Mouse (Mus musculus) cerebellum, adult (tissue): ENCODE data around the gene Gstm7.
"Not testable (repeated sequence)": the region's sequence is repeated elsewhere in the genome, so short reads cannot be mapped to it uniquely, and the experiment has no call there.

ENCODE experiments used
- ATAC-seq: cut with Nextera tagmentation; 2 replicates; pipeline ENCODE4 v1.9.2; 2017; ENCODE audit warnings: mild to moderate bottlenecking, moderate library complexity, mixed read lengths; ENCODE audit not compliant: insufficient number of reproducible peaks, low FRiP score, low TSS enrichment

The Gstm7 gene

DNA sequence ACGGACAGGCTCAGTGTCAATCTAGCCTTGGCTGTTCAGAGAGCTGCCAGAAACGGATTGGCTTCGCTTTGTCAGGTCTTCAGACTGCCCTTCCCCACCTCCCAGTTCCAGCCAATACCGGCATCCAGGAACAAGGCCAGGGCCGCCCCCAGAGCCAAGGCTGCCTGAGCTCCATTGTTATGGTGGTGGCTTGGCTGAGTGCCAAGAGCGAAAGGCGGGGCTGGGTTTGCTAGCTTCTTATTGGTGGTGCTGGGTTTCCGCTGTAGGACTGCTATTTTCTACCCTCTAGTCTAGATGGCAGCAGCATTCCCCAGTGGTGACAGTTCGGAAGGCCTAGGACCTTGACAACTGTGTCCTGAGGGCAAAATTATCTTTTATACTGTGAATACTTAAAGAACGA, at the start of gene Gstm7:
Gstm7 (minus strand) TSS at position 148 of the 400 bp plus-strand sequence.
- peak; percentile 78 for ATAC-seq

DNA sequence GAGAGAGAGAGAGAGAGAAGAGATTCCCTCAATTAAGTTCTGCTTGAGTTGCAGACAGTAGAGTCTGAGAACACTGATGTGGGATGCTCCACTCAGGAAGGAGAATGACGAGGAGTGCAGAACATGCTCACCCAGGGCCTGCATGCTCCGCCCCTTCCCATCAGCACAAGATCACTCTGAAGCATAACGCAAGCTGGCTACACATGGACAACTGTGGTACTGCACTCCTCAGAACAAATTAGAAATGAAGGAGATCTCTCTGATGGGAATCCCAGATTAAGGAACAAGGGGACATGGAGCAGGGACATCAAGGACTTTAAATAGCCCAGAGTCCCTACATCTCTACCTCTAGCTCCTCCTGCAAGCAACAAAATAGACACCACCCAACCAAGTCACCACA, 49.6 kb upstream of the Gstm7 start:
- no peak for ATAC-seq

DNA sequence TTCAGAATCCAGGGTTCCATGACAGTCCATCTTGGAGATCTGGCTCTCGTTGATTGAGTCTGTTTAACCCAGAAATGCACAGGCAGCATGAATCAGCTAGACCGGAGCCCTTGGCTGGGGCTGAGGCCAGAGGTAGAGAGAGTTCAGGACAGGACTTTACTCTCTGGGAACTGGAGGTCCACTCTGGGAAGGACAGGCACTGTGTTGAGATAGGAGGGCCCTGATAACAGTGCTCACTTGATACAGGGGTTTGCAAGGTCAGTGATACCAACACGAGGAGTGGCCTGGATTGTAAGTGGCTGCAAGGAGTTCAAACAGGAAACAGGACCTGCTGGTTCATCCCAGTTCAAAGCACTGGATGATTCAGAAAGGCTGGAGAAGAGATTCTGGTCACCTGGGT, 46.1 kb upstream of the Gstm7 start:
- no peak for ATAC-seq

DNA sequence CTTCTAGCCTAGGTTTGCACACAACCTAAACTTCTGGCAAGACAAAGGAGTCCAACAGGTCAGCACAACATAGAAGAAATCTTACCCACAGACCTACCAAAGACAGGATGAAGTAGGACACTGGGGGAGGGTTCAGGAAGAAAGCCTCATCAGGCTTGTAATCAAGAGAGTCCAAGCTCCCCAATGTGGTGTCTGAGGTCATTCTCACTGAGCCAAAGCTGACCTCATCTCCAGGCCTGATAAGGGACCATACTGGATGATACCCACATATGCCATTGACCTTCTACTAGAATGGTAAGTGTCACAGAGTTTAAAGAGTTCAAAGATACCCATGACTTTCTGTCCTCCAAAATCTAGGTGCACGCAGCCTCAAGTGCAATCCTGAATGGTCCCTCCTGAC, 42.6 kb upstream of the Gstm7 start:
- no peak for ATAC-seq

DNA sequence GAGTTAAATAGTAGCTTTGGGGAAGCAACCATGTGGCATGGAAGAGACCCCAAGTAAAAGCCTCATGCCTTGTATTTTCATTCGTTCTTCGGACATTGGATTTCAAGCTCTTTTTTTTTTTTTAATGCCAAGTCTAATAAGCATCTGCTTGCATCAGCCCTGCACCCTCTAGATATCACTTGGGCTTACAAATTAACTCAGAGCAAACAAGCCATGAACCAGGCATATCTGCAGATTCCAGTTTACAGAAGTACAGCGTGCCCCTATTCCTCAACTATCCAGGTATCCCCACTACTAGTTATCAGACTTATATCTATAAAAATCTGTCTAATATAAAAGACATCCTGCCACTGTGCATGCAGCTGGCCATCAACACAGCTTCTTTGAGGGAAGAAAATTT, 40.5 kb upstream of the Gstm7 start:
- no peak for ATAC-seq

DNA sequence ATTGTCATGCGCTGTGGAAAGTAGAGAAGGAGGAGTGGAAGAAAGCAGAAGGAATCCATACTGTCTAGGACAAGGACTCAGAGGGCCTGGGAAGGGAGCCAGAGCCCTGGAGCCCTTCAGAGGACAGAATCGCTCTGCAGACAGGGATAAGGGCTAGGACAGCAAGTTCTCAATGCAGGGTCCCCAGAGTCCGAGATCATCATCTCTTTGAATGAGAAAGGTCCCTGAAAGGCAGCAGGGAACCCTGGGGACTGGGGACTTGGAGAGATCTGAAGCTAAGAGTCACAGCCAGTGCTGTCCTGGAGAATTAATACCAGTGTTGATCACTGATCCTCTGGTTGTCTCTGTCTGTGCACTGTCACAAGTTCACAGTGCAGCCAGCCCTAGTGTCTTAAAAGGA, 39.5 kb upstream of the Gstm7 start:
- not testable (repeated sequence) for ATAC-seq

DNA sequence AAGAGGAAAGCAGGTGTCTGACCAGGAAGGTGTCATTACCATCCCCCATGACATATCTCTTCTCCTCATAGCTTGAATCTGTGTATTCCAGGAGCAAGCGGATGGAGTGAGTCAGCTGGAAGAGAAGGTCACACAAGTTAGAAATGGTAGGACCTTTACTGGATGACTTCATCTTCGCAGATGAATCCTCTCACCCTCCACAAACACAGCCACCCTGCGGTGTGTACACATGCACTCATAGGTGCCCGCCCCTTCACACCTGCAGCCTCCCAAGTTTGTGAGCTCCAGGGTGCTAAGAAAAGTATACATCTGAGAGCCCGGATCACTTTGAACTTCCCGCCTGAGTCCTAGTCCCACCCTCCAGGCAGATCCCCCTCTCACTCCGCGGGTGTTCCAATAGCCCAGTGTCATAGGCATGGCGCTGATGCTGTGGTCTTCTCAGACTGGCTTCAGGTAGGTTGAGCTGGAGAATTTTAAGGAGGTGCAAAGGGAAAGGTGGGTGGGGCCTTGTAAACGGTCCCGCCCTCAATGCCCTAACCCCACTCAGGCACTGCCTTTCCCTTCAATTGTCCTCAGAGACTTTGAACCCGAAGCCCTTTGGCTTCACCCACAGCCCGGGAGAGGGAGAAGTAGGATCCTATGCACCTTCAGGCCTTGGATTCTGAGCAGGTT, 37.2 kb upstream of the Gstm7 start, which contains the start of gene Gstm3:
Gstm3 (minus strand) TSS at position 560 of the 672 bp plus-strand sequence.
- no peak for ATAC-seq

DNA sequence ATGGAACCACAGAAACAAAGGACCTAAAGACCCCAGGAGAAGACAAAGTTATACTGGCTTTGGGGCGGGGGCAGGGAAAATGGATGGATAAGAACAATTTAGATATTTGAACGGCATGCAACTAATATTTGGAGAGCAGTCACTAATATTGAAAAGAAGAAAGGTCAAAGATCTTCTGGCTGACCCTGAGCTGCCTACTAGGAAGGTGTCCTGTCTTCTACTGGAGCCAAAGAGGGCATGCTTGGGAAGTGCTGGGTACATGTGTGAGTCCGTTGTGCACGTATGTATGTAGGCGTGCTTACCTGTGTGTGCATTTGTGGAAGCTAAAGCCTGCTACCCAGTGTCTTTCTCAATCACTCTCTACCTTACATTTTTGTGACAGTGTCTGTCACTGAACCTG, 35.0 kb upstream of the Gstm7 start:
- ATAC-seq: no peak

DNA sequence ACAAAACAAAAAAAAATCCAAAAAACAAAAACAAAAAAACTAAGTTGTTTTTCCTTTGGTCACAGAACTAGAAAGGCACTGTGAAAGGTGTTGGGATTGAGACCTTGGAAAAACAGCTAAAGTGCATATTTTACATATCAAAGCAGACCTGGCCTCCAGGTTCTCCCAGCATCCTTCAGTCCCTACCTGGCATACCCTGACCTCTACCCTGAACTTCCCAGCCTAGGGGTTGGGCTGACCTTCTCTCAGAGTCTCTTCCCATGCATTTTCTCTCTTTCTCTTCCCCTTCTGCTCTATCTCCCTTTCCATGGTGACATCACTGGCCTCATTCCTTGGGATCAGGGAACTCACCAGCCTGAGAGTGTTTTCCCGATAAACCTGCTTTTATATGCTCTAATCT, 34.0 kb upstream of the Gstm7 start:
- no peak for ATAC-seq

DNA sequence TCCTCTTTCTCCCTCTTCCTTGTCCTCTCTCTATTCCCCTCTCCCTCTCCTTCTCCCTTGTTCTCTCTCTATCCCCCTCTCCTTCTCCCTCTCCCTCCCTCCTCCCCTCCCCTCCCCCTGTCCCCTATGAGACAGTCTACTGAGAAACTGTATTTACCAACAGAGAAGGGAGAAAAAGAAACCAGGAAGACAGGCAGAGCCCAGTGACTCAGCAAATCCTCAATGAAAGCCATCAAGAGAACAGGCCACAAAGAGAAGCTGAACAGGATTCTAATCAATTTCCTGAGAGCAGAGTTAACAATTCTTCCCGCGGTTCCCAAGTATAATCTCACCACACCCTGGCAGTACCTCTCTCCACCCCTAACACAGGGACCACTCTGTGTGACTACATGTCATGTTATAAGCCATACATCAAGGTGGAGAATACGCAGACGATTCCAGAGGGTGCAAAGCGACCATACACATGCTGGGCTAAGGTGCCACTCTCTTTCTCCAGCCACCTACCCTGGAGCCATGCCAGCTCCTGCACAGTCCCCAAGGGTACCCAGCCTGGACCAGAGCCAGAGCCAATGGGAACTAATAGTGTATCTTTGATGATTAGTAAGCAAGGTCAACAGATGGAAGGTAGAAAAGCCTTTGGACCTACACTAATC, 33.2 kb upstream of the Gstm7 start:
- no peak for ATAC-seq

DNA sequence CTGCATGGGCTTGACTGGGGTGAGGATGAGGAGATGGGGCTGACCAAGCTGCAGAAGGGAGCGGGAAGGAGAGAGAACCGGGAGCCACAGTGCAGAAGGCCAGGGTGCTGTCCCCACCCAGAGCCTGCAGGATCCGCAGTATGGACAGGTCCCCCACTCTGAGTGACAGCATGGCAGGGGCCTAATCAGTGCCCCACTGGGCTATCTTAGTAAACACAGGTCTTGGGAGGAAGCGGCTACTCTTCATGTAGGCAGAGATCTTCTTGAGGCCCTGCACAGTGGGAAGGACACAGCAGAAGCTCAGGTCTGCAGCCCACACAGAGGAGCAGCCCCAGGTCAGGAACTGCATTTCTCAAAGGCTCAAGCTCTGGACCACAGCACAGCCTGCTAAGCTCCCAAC, 32.4 kb upstream of the Gstm7 start:
- ATAC-seq: no peak

DNA sequence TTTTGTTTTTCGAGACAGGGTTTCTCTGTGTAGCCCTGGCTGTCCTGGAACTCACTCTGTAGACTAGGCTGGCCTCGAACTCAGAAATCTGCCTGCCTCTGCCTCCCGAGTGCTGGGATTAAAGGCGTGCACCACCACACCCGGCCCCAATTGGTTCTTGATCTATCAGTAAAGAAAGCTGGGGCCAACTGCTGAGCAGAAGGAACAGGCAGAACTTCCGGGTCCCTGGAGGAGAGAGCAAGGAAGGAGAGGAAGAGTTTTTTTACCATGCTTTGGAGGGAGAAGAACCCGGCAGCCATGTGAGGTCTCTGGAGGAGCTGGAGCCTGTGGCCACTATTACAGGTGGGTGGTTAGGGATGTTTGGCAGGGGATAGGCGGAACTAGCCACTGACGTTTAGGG, 23.6 kb upstream of the Gstm7 start:
- not testable (repeated sequence) for ATAC-seq

DNA sequence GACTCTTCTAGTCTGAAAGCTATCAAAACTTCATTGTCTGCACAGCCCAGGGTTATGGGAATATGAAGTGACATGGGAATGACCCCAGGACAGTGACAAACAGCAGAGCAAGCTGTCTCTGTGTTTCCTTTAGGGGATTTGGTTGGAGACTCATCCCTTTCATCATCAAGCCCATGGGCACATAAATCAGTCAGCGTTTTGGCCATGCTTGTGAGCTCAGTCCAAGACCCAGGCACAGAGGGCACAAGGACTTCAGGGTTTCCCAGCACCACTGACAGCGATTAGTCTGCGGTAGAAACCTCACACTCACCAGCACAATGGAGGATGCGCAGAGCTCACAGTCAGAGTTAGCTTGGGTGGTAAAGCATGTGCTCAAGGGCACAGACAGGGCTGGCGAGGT, 22.3 kb upstream of the Gstm7 start:
- ATAC-seq: no peak

DNA sequence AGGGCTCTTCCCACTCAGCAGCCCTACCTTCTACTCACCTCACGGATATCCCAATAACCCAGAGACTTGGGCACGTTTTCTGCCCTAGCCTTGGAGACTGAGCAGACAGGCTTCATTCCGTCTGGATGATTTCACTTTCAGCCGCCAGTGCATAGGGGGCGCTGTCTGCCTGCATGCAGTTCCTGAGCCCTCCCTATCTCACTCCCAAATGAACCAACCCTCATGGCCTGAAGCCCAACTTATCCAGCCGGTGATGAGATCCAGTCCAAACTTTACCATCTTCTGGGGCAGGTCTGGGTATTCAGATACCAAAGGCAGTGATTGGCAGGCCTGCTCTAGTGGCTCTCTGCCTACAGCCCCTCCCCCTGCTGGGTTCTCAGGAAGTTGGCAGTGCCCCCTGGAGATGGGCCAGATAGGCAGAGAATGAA, 21.7 kb upstream of the Gstm7 start:
- ATAC-seq: peak; percentile 31

DNA sequence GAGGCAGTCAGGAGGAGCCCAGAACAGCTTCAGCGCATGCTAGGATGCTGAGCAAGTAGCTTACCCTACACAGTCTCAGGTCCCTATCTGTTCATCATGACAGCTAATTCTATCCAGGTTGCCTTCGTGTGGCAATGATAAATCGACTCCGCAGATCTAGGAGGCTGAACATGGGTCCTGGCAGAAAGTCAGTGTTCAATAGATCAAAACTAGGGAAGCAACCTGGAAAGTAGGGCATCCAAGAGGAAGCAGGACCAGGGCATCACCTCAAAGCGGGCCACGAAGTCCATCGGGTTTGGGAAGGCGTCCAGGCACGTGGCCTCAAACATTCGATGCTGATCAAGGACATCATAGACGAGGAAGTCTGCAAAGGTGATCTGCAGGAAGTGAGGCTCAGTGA, 18.9 kb upstream of the Gstm7 start:
- no peak for ATAC-seq

DNA sequence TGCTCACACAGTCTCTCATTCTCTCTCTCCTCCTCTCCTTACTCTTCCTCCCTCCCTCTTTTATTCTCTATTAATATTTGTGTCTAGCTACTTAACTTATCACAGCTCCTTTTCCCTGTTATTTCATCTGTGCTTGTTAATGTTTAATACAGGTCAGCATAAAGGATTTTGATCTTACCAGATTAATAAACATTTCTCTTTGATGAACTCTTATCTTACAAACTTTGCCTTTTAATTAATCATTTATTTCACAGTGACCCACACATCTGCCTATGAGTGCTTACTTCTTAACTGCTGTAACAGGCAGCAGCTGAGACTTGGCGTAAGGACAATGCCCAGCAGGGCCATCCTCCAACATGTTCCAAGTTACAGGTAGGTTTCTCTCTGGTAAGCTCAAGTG, 17.8 kb upstream of the Gstm7 start:
- ATAC-seq: not testable (repeated sequence)

DNA sequence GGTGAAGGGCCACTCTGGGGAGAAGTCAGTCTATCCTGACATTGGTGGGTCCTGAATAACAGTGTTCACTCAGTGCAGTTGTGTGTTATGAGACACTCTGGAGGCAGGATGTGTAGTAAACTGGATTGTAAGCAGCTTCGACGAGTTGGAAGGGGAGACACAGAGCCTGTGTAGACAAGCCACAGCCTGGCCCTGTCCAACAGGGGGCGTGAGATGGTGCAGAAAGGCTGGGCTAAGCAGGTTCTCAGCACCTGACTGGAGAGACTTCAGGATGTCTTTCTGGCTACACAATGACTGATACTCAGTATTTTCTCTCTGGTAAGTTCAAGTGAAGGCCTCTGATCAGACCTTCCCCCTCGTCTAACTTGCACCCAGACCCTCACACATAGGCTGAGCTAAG, 14.1 kb upstream of the Gstm7 start:
- no peak for ATAC-seq

DNA sequence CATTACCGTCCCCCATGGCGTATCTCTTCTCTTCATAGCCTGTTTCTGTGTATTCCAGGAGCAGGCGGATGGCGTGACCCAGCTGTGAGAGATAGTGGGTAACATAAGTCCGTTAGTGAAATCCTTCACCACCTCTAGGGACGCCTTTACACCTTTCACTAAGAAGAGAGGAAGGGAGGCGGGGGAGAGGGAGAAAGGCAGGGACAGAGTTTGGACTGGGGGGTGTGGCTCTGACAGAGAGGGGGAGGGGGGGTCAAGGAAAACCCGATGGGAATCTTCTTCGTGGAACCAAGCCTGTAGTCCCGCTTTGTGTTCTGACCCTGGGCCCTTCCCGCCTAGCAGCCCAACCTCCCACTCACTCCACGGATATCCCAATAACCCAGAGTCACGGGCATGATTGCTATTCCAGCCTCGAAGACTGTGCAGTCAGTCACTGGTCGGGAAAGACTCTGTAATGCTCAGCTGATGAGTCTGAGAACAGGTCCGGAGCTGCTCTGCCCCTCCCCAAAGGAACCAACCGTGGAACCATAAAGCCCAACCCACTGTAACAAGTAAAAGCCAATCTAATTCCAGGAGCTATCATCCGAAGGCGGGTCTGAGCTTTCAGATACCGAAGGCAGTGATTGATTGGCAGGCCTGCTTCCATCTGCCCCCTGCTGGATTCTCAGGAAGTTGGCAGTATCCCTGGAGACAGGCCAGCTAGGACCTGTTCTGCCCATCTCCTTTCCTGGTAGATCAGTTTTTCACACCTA, 11.8 kb upstream of the Gstm7 start, which contains the start of gene Gstm6:
Gstm6 (minus strand) TSS at position 511 of the 752 bp plus-strand sequence.
- ATAC-seq: no peak

DNA sequence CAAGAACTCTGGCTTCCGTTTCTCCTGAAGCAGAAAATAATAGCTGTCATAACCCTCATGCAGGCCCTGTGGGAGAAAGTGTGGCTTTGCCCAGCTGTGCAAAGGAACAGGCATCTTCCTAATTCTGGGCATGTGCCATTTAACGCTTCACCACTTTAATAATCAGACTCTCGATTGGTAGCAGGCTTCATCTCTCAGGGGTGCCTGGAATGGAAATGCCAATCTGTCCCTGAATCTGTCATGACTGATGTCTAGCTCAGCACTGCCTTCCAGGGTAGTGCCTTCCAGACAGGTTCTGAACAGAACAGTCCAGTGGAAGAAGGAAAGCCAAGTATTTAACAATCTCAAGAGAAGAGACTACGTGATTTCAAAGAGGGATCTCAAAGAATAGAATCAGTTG, 9.6 kb upstream of the Gstm7 start:
- ATAC-seq: no peak

DNA sequence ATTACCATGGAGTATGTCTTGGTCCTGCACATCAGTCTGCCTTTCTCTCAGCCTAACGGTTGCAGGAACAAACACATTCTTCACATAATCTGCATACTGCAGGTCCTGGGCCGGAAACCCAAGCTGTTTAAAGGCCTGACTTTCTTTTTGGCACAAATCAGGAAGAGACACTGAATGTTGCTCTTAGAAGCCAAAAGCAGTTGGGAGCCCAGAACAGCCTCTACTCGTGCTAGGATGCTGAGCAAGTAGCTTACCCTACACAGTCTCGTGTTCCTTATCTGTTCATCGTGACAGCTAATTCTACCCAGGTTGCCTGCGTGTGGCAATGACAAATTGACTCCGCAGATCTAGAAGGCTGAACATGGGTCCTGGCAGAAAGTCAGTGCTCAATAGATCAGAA, 8.9 kb upstream of the Gstm7 start:
- ATAC-seq: no peak

DNA sequence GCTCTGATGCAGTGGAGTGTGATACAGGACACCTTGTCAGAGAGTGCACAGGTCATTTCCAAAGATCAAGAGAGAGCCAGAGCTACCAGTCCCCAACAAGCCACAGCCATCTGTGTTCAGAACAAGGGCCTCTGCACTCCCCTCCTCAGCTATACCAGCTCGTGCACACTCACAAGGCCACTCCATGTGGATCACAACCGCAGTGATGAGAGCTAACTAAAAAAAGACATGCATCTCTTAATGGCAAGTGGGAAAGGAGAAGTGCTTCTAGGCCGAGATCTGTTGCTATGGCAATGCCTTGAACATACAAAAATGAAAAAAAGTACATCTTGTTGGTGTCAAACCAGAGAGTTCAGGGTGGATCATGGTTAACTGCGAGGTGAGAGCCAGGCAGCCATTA, 8.2 kb upstream of the Gstm7 start:
- no peak for ATAC-seq
